Comparison of ENCODE assay signal across 8 mouse cellular contexts in the genomic region with DNA sequence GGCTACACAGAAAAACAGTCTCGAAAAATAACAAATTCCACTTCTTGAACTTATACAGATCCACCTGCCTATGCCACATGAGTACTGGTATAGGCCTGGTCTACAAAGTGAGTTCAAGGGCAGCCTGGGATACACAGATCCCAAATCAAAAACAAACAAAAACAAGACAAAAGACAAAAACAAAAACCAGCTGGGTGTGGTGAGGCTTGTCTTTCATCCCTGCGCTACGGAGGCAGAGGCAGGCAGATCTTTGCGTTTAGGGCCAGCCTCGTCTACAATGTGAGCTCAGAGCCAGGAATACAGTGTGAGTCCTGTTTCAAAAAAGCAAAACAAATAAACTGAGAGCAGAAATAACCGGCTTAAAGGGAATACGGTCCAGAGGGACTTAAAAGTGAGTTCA. TPM values are rescaled to one million over a fixed set of nuclear protein-coding genes. Genes with fewer than 3 reads are reported as not detected.
A peak's percentile ranks its signal among the peaks of the same experiment; 100 is the strongest.
DNase-seq lines count a peak whose midpoint lies in the region; ATAC-seq and TF ChIP-seq lines count a peak whose summit lies in the region.

No protein-coding gene starts in this region.

- no peaks in the 10 kb centered on the region for H3K9me3 ChIP-seq in CH12.LX (replicated peaks; ENCODE audit: low read length)
- no peaks in the 10 kb centered on the region for H3K9me3 ChIP-seq in forebrain, embryonic 12.5 days
- H3K9me3 ChIP-seq in liver, embryonic 15.5 days (replicated peaks), result no peaks in the 10 kb centered on the region

- peak overlapping the region; percentile 94 for H3K4me3 ChIP-seq in heart, adult 2 months
- peak overlapping the region; percentile 65 to 98 (median 66) for H3K4me3 ChIP-seq in CH12.LX (replicated peaks in 1 of 3; ENCODE audit: low read depth in 2 of 3, low read length in 2 of 3, poor library complexity in 1 of 3)
- peak overlapping the region; percentile 71 for H3K4me3 ChIP-seq in forebrain, embryonic 12.5 days (replicated peaks)
- peak overlapping the region; percentile 94 for H3K4me3 ChIP-seq in liver, embryonic 15.5 days (replicated peaks)

- H3K9ac ChIP-seq in heart, adult 2 months (ENCODE audit: low read depth, low read length), result peak overlapping the region; percentile 45
- H3K9ac ChIP-seq in CH12.LX (ENCODE audit: insufficient read depth, low read depth), result peak overlapping the region; percentile 95
- peak overlapping the region; percentile 33; the same call in 1 of the 2 replicates for H3K9ac ChIP-seq in forebrain, embryonic 12.5 days
- peak overlapping the region; percentile 95 for H3K9ac ChIP-seq in liver, embryonic 15.5 days

- DNase-seq in heart, adult 2 months, result no peak
- DNase-seq in heart, adult 18-20 months, result no peak
- no peak for DNase-seq in CH12.LX (ENCODE audit: extremely low read depth)
- DNase-seq in adrenal gland, adult 8-10 months, result no peak
- DNase-seq in B cell, adult 2 months, result no peak

- dilution Hi-C loops in CH12.LX (cut with MboI; ENCODE audit: extremely low pct_ligation_motif_present, extremely low pct_unique_long_range_greater_than_20kb, low sequenced_read_pairs), result no loop called here

- no peak for TF ChIP-seq EP300 in heart, adult 2 months (IDR thresholded peaks at IDR 0.05; ENCODE audit: insufficient read depth, low read depth, low read length)
- no peak for TF ChIP-seq EP300 in CH12.LX (IDR thresholded peaks at IDR 0.05; ENCODE audit: low read length)

- TF ChIP-seq RAD21 in CH12.LX (IDR thresholded peaks at IDR 0.05; ENCODE audit: low read depth, low read length), result no peak

- WGBS in heart, adult 2 months, result 63% methylated on average over 7 of the region's 7 CpGs
- WGBS in forebrain, embryonic 12.5 days, result 62% methylated on average over 7 of the region's 7 CpGs
- 54% methylated on average over 7 of the region's 7 CpGs for WGBS in liver, embryonic 15.5 days (ENCODE audit: insufficient replicate concordance)

- H3K79me2 ChIP-seq in heart, adult 2 months (replicated peaks; ENCODE audit: control insufficient read depth, insufficient read depth, low read length), result no peaks in the 10 kb centered on the region; the same call in 1 of the 2 replicates
- peaks cover 22% of the 10 kb centered on the region for H3K79me2 ChIP-seq in CH12.LX (replicated peaks; ENCODE audit: control insufficient read depth, extremely low read depth, insufficient read depth, poor library complexity, severe bottlenecking)

- peak overlapping the region; percentile 68 for H3K27ac ChIP-seq in heart, adult 2 months
- peak overlapping the region; percentile 47; the same call in 1 of the 2 replicates for H3K27ac ChIP-seq in CH12.LX (ENCODE audit: insufficient read depth, low read depth)
- peak overlapping the region; percentile 53; the same call in 1 of the 2 replicates for H3K27ac ChIP-seq in forebrain, embryonic 12.5 days
- H3K27ac ChIP-seq in liver, embryonic 15.5 days (replicated peaks), result peak overlapping the region; percentile 87

- intact Hi-C loops in heart, adult 2 months (cut with DNase I), result loop anchor here (1.0 kb wide), 1 partner anchor 10 kb away; no protein-coding TSS in a partner anchor

- peaks cover 4% of the 10 kb centered on the region for H3K4me1 ChIP-seq in heart, adult 2 months (ENCODE audit: control insufficient read depth, insufficient read depth, low read length)
- H3K4me1 ChIP-seq in CH12.LX (ENCODE audit: control insufficient read depth in 1 of 2, insufficient read depth in 2 of 2), result peaks cover 3 to 46% of the 10 kb centered on the region in 2 experiments; a peak in 3 of 4 replicates
- peaks cover 27% of the 10 kb centered on the region for H3K4me1 ChIP-seq in forebrain, embryonic 12.5 days
- peaks cover 36% of the 10 kb centered on the region for H3K4me1 ChIP-seq in liver, embryonic 15.5 days (replicated peaks)

- TF ChIP-seq POLR2A in heart, adult 2 months (IDR thresholded peaks at IDR 0.05; ENCODE audit: insufficient read depth, low read depth, low read length), result no peak
- no peak for TF ChIP-seq POLR2A in CH12.LX (IDR thresholded peaks at IDR 0.05; ENCODE audit: low read depth, low read length)

- TF ChIP-seq CTCF in heart, adult 2 months (IDR thresholded peaks at IDR 0.05), result no peak
- no peak for TF ChIP-seq CTCF in CH12.LX (conservative IDR thresholded peaks at IDR 0.05 in 1 of 2, IDR thresholded peaks at IDR 0.05 in 1 of 2; ENCODE audit: low read depth in 2 of 2, low read length in 2 of 2)

- peaks cover 15% of the 10 kb centered on the region for H3K36me3 ChIP-seq in heart, adult 2 months (ENCODE audit: control insufficient read depth, insufficient read depth, low read length)
- H3K36me3 ChIP-seq in CH12.LX (replicated peaks in 1 of 2; ENCODE audit: control insufficient read depth in 1 of 2, insufficient read depth in 1 of 2, low read length in 1 of 2), result peaks cover 19 to 38% of the 10 kb centered on the region in 2 experiments
- peaks cover 19% of the 10 kb centered on the region for H3K36me3 ChIP-seq in forebrain, embryonic 12.5 days (replicated peaks)
- peaks cover 24% of the 10 kb centered on the region for H3K36me3 ChIP-seq in liver, embryonic 15.5 days (replicated peaks)

- no peaks in the 10 kb centered on the region for H3K27me3 ChIP-seq in heart, adult 2 months (ENCODE audit: control insufficient read depth, insufficient read depth, low read length)
- H3K27me3 ChIP-seq in CH12.LX (replicated peaks), result no peaks in the 10 kb centered on the region
- no peaks in the 10 kb centered on the region for H3K27me3 ChIP-seq in forebrain, embryonic 12.5 days
- H3K27me3 ChIP-seq in liver, embryonic 15.5 days, result no peaks in the 10 kb centered on the region

- in situ Hi-C loops in CH12.LX (cut with MboI; ENCODE audit: low pct_ligation_motif_present, low pct_unique_long_range_greater_than_20kb, low sequenced_read_pairs), result no loop called here

- peak overlapping the region; percentile 60 for H3K4me2 ChIP-seq in CH12.LX (ENCODE audit: insufficient read depth, low read depth, poor library complexity, severe bottlenecking)
- peak overlapping the region; percentile 63 for H3K4me2 ChIP-seq in forebrain, embryonic 12.5 days
- peak overlapping the region; percentile 78 for H3K4me2 ChIP-seq in liver, embryonic 15.5 days

- peak; percentile 7; the same call in 1 of the 2 replicates for ATAC-seq in forebrain, embryonic 12.5 days (ENCODE audit: low FRiP score)
- ATAC-seq in liver, embryonic 15.5 days (ENCODE audit: insufficient read depth), result 0 out of 2 replicates have a peak, but pooled peaks have one; percentile 0
- ATAC-seq in erythroid progenitor cell, adult 5-6 weeks (replicated peaks; ENCODE audit: low FRiP score, poor library complexity, severe bottlenecking), result no peak

RNA-seq across cellular contexts. Expression of a gene that starts 0.5 kb away (rescaled TPM):
- 10 to 100 TPM; 83.7 to 95.6 TPM for total RNA-seq in heart, adult 2 months (2021)
- polyA plus RNA-seq in heart, adult 2 months (2012; rRNA removed), result 52.5 and 75.9 TPM in 2 replicates
- 10 to 100 TPM; 86.6 to 94.6 TPM for total RNA-seq in heart, adult 18-20 months (2021)
- total RNA-seq in CH12.LX (2012; rRNA removed) (48.5 and 59.6 TPM in 2 replicates), CH12.LX (2014; rRNA removed) (83.7 and 88.8 TPM in 2 replicates)
- 63.0 and 71.9 TPM in 2 replicates for polyA plus RNA-seq in CH12.LX (2012; ENCODE audit: insufficient read length, low read depth)
- 365 and 380 TPM in 2 replicates for polyA plus RNA-seq in forebrain, embryonic 12.5 days (2016; fragmentation: Nextera tagmentation; extraction: Ambion mirVana)
- 132 TPM in 2 replicates for polyA plus RNA-seq in liver, embryonic 15.5 days (2015; fragmentation: Nextera tagmentation; extraction: Ambion mirVana)
- 100 to 1,000 TPM; 104 to 139 (median 118) TPM for total RNA-seq in adrenal gland, adult 8-10 months (2022)
- total RNA-seq in erythroid progenitor cell, adult 5-6 weeks (2015; ENCODE audit: low replicate concordance), result 42.9 and 44.4 TPM in 2 replicates
- total RNA-seq in erythroid progenitor cell, adult 5-6 weeks (2017; ENCODE audit: low replicate concordance), result 66.3 and 108 TPM in 2 replicates

RNA-seq across cellular contexts. Expression of a gene that starts 10.5 kb away (rescaled TPM):
- 10 to 100 TPM; 36.8 to 39.9 TPM for total RNA-seq in heart, adult 2 months (2021)
- 14.5 and 22.4 TPM in 2 replicates for polyA plus RNA-seq in heart, adult 2 months (2012; rRNA removed)
- total RNA-seq in heart, adult 18-20 months (2021), result 10 to 100 TPM; 37.7 to 40.7 TPM
- total RNA-seq in CH12.LX (2012; rRNA removed) (33.7 and 34.3 TPM in 2 replicates), CH12.LX (2014; rRNA removed) (32.8 and 33.4 TPM in 2 replicates)
- polyA plus RNA-seq in CH12.LX (2012; ENCODE audit: insufficient read length, low read depth), result 26.7 and 32.0 TPM in 2 replicates
- polyA plus RNA-seq in forebrain, embryonic 12.5 days (2016; fragmentation: Nextera tagmentation; extraction: Ambion mirVana), result 88.1 and 89.4 TPM in 2 replicates
- polyA plus RNA-seq in liver, embryonic 15.5 days (2015; fragmentation: Nextera tagmentation; extraction: Ambion mirVana), result 22.5 and 23.6 TPM in 2 replicates
- 10 to 100 TPM; 61.4 to 88.8 (median 68.7) TPM for total RNA-seq in adrenal gland, adult 8-10 months (2022)
- 5.4 and 7.6 TPM in 2 replicates for total RNA-seq in erythroid progenitor cell, adult 5-6 weeks (2015; ENCODE audit: low replicate concordance)
- 4.0 and 9.2 TPM in 2 replicates for total RNA-seq in erythroid progenitor cell, adult 5-6 weeks (2017; ENCODE audit: low replicate concordance)

RNA-seq across cellular contexts. Expression of a gene that starts 41.1 kb away (rescaled TPM):
- not detected for total RNA-seq in heart, adult 2 months (2021)
- polyA plus RNA-seq in heart, adult 2 months (2012; rRNA removed), result 0.23 and 0.31 TPM in 2 replicates
- under 1 TPM in 1 of 2 experiments, not detected in 1; 0.36 TPM for total RNA-seq in heart, adult 18-20 months (2021)
- 4.3 and 6.7 TPM in 2 replicates for total RNA-seq in CH12.LX (2012; rRNA removed)
- 3.3 and 5.0 TPM in 2 replicates for total RNA-seq in CH12.LX (2014; rRNA removed)
- 9.5 and 12.9 TPM in 2 replicates for polyA plus RNA-seq in CH12.LX (2012; ENCODE audit: insufficient read length, low read depth)
- polyA plus RNA-seq in forebrain, embryonic 12.5 days (2016; fragmentation: Nextera tagmentation; extraction: Ambion mirVana), result 1.1 and 1.3 TPM in 2 replicates
- 2.4 and 3.6 TPM in 2 replicates for polyA plus RNA-seq in liver, embryonic 15.5 days (2015; fragmentation: Nextera tagmentation; extraction: Ambion mirVana)
- 1 to 10 TPM; 1.1 to 3.5 (median 2.2) TPM for total RNA-seq in adrenal gland, adult 8-10 months (2022)
- 0.42 and 3.2 TPM in 2 replicates for total RNA-seq in erythroid progenitor cell, adult 5-6 weeks (2015; ENCODE audit: low replicate concordance)
- 1.4 and 3.1 TPM in 2 replicates for total RNA-seq in erythroid progenitor cell, adult 5-6 weeks (2017; ENCODE audit: low replicate concordance)

RNA-seq across cellular contexts. Expression of a gene that starts 41.2 kb away (rescaled TPM):
- under 1 TPM; 0.34 to 0.52 TPM for total RNA-seq in heart, adult 2 months (2021)
- 0.88 and 1.4 TPM in 2 replicates for polyA plus RNA-seq in heart, adult 2 months (2012; rRNA removed)
- total RNA-seq in heart, adult 18-20 months (2021), result 1 to 10 TPM in 1 of 2 experiments, under 1 TPM in 1; 0.57 to 1.6 TPM
- not detected in 2 replicates for total RNA-seq in CH12.LX (2012; rRNA removed)
- total RNA-seq in CH12.LX (2014; rRNA removed), result not detected in 2 replicates
- polyA plus RNA-seq in CH12.LX (2012; ENCODE audit: insufficient read length, low read depth), result not detected in 2 replicates
- polyA plus RNA-seq in forebrain, embryonic 12.5 days (2016; fragmentation: Nextera tagmentation; extraction: Ambion mirVana), result 0.04 TPM in 1 of 2 replicates, not detected in the other
- polyA plus RNA-seq in liver, embryonic 15.5 days (2015; fragmentation: Nextera tagmentation; extraction: Ambion mirVana), result 3.2 and 4.6 TPM in 2 replicates
- 10 to 100 TPM in 1 of 4 experiments, 1 to 10 TPM in 3; 5.3 to 11.2 (median 7.7) TPM for total RNA-seq in adrenal gland, adult 8-10 months (2022)
- 4.3 and 8.4 TPM in 2 replicates for total RNA-seq in erythroid progenitor cell, adult 5-6 weeks (2015; ENCODE audit: low replicate concordance)
- total RNA-seq in erythroid progenitor cell, adult 5-6 weeks (2017; ENCODE audit: low replicate concordance), result 1.8 and 4.2 TPM in 2 replicates

Comparison
In these comparisons a context has a peak if more than half of its experiments do, and no peak if none do; other contexts are left out.
1. H3K9ac ChIP-seq: peak in every context shown above with its lines; median percentile 95 in CH12.LX; 95 in liver, embryonic 15.5 days; 45 in heart, adult 2 months; 33 in forebrain, embryonic 12.5 days.